Mouse (Mus musculus) heart, adult 2 months (tissue): ENCODE data around the gene Rnf181. TPM values are rescaled to one million over a fixed set of nuclear protein-coding genes. Genes with fewer than 3 reads are reported as not detected.
A peak's percentile ranks its signal among the peaks of the same experiment; 100 is the strongest.

Experiments used
- DNase-seq, 2 experiments: peaks; one replicate each; pipeline ENCODE4 v3.0.0; 2021
- H3K27ac ChIP-seq: fragments of 200-600 bp; 2 replicates; pipeline ENCODE4 v1.8.1; 2022
- H3K27me3 ChIP-seq: fragments of 200-500 bp; 2 replicates; pipeline ENCODE4 v1.6.1; 2012; ENCODE audit warnings: mild to moderate bottlenecking, low read length, inconsistent platforms, mixed read lengths; ENCODE audit not compliant: control insufficient read depth, insufficient read depth
- H3K36me3 ChIP-seq: fragments of 200-500 bp; 2 replicates; pipeline ENCODE4 v1.6.1; 2012; ENCODE audit warnings: low read length, inconsistent platforms; ENCODE audit not compliant: control insufficient read depth, insufficient read depth
- H3K4me1 ChIP-seq: fragments of 200-500 bp; 2 replicates; pipeline ENCODE4 v1.6.1; 2011; ENCODE audit warnings: low read length; ENCODE audit not compliant: control insufficient read depth, insufficient read depth
- H3K4me3 ChIP-seq: fragments of 200-600 bp; 2 replicates; pipeline ENCODE4 v1.8.1; 2022
- H3K79me2 ChIP-seq: fragments of 200-500 bp; replicated peaks from 2 replicates; pipeline ENCODE4 v1.6.1; 2012; ENCODE audit warnings: mild to moderate bottlenecking, inconsistent platforms, low read length, moderate library complexity, mixed read lengths; ENCODE audit not compliant: control insufficient read depth, insufficient read depth
- H3K9ac ChIP-seq: fragments of 200-500 bp; 2 replicates; pipeline ENCODE4 v1.6.1; 2012; ENCODE audit warnings: low read depth, mild to moderate bottlenecking, control low read depth, inconsistent platforms, low read length, mixed read lengths
- CTCF ChIP-seq: fragments of 200-600 bp; IDR thresholded peaks from 2 replicates; pipeline ENCODE4 v1.8.1; 2022; ENCODE audit warnings: antibody characterized with exemption, mild to moderate bottlenecking, moderate library complexity
- EP300 ChIP-seq: fragments of 200-500 bp; IDR thresholded peaks from 2 replicates; pipeline ENCODE4 v1.6.1; 2011; ENCODE audit warnings: low read depth, low read length, control low read depth; ENCODE audit not compliant: insufficient read depth
- POLR2A ChIP-seq: fragments of 200-500 bp; IDR thresholded peaks from 2 replicates; pipeline ENCODE4 v1.6.1; 2011; ENCODE audit warnings: mild to moderate bottlenecking, low read depth, low read length, control low read depth; ENCODE audit not compliant: insufficient read depth
- WGBS: fragments of 180-500 bp; shearing (Covaris S2); methylation state at CpG from one replicate; pipeline ENCODE4 v1.1.7; 2018; 5-methylcytosine and 5-hydroxymethylcytosine counted together
- intact Hi-C: fragments of 180-260 bp; cut with DNase I; formaldehyde crosslinking; loops from one replicate; pipeline ENCODE4 v1.15.1; 2025
- polyA plus RNA-seq: library from polyadenylated mRNA; depleted of rRNA; stranded (reverse); fragments of >200 nt; gene quantifications from 2 replicates; pipeline ENCODE4 v1.2.3, GENCODE M21; 2012
- total RNA-seq, 2 experiments: library from RNA; stranded (reverse); gene quantifications; 2 replicates each; pipeline ENCODE4 v1.2.3; 2021

The Rnf181 gene
- total and polyA plus RNA-seq, 3 experiments = 36.0 to 44.0 (median 40.7) TPM

- Histone ChIP-seq H3K4me3 (no peak overlapping the region), H3K79me2 (no peaks in the 10 kb centered on the region), H3K36me3 (no peaks in the 10 kb centered on the region), H3K27ac (no peak overlapping the region), H3K4me1 (peaks cover 28% of the 10 kb centered on the region), H3K27me3 (no peaks in the 10 kb centered on the region), H3K9ac (no peak overlapping the region)
- intact Hi-C loops = no loop called here
- no peak for DNase-seq
- WGBS = 57% methylated on average over 15 of the region's 15 CpGs
- no peak for TF ChIP-seq EP300
- no peak for TF ChIP-seq POLR2A
- no peak for TF ChIP-seq CTCF
Measured at GRCm38 (mm10) chr6:72374820-72375563, 8.2 kb upstream of the Rnf181 start.

GRCm38 (mm10) chr6:72374206-72374605, 7.5 kb upstream of the Rnf181 start:
- TF ChIP-seq EP300 = no peak
- H3K27me3 ChIP-seq = no peaks in the 10 kb centered on the region
- WGBS = 35% methylated on average over 7 of the region's 7 CpGs
- no peak overlapping the region for H3K27ac ChIP-seq
- no peaks in the 10 kb centered on the region for H3K36me3 ChIP-seq
- H3K4me1 ChIP-seq = peaks cover 26% of the 10 kb centered on the region
- H3K79me2 ChIP-seq = no peaks in the 10 kb centered on the region
- H3K4me3 ChIP-seq = no peak overlapping the region
- DNase-seq = no peak
- intact Hi-C loops = no loop called here
- H3K9ac ChIP-seq = no peak overlapping the region

DNA sequence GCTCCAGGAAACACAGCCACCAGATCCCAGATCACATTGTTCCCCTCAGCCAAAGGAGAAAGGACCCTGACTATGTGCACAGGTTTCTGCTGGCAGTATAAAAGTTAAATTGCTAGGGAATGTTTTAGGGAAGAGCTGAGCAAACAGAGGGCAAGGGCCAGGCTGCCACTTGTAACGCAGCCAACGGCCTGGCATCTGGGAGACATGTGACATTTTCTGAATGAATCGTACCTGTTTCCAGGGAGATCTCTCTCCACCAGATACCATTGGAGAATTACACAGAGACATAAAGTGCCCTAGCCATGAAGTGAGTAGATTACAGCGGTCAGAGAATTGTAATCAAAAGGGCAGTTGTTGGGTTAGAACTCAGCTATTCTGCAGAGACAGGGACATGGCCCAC, 6.4 kb upstream of the Rnf181 start:
- Histone ChIP-seq H3K4me3 (no peak overlapping the region), H3K36me3 (no peaks in the 10 kb centered on the region), H3K27ac (no peak overlapping the region), H3K9ac (no peak overlapping the region), H3K27me3 (no peaks in the 10 kb centered on the region), H3K4me1 (peaks cover 26% of the 10 kb centered on the region), H3K79me2 (no peaks in the 10 kb centered on the region)
- WGBS = 61% methylated on average over 4 of the region's 4 CpGs
- intact Hi-C loops = no loop called here
- TF ChIP-seq EP300 (no peak), CTCF (no peak), POLR2A (no peak)
- no peak for DNase-seq

DNA sequence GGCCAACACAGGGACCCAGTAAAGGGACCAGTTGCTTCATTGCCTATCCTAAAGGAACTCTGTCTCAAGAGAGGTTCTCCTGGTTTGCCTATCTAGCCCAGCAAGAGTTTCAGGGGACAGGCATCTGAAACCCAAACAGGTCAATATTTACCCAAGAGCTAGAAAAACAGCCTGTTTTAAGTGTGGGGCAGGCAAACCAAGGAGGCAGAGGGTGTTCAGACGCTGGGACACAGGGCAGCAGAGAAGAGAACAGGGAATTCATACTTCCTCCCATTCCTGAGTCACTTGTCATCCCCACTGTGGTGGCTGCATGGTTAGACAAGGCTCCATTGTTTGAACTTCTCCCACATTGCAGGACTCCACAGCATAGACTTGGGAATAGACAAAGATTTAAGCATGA, 4.8 kb upstream of the Rnf181 start:
- H3K79me2 ChIP-seq = no peaks in the 10 kb centered on the region
- H3K36me3 ChIP-seq = no peaks in the 10 kb centered on the region
- TF ChIP-seq POLR2A (no peak), EP300 (no peak), CTCF (no peak)
- 26% methylated on average over 1 of the region's 1 CpGs for WGBS
- peaks cover 26% of the 10 kb centered on the region for H3K4me1 ChIP-seq
- H3K9ac ChIP-seq = no peak overlapping the region
- H3K27me3 ChIP-seq = no peaks in the 10 kb centered on the region
- H3K4me3 ChIP-seq = no peak overlapping the region
- no peak for DNase-seq
- H3K27ac ChIP-seq = peak overlapping the region; percentile 40
- intact Hi-C loops = no loop called here

DNA sequence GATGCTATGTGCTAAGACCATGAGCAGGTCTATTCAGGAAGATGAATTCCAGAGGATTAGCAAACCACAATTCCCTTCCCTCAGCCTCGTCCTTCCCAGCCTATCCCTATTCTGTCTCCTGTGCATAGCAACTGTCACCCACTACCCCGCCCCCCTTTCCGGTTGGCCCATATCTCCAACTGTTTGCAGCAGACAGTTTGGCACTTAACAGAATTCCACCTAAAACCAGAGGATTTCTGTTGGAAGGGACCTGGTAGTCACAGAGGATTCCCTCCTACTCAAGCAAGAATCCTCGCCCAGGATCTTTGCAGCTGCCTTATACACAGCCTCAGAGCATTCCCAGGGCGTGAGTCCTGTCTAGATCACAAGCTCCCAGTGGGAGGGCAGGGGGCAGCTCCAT, 4.4 kb upstream of the Rnf181 start:
- Histone ChIP-seq H3K4me1 (peaks cover 26% of the 10 kb centered on the region), H3K9ac (no peak overlapping the region), H3K27ac (peak overlapping the region; percentile 40), H3K27me3 (no peaks in the 10 kb centered on the region), H3K4me3 (no peak overlapping the region), H3K79me2 (no peaks in the 10 kb centered on the region), H3K36me3 (no peaks in the 10 kb centered on the region)
- no peak for TF ChIP-seq POLR2A
- no peak for TF ChIP-seq CTCF
- TF ChIP-seq EP300 = no peak
- DNase-seq = peak; percentile 32 to 47
- 43% methylated on average over 5 of the region's 5 CpGs for WGBS
- intact Hi-C loops = no loop called here

GRCm38 (mm10) chr6:72370091-72370490, 3.3 kb upstream of the Rnf181 start:
- Histone ChIP-seq H3K4me3 (no peak overlapping the region), H3K79me2 (no peaks in the 10 kb centered on the region), H3K27me3 (no peaks in the 10 kb centered on the region), H3K36me3 (no peaks in the 10 kb centered on the region), H3K9ac (no peak overlapping the region), H3K27ac (no peak overlapping the region; the same call in 1 of the 2 replicates), H3K4me1 (peaks cover 24% of the 10 kb centered on the region)
- no peak for DNase-seq
- intact Hi-C loops = no loop called here
- whole genome bisulfite sequencing = 56% methylated on average over 12 of the region's 12 CpGs
- TF ChIP-seq POLR2A (no peak), EP300 (no peak), CTCF (peak; percentile 26; the same call in 1 of the 2 replicates)
